Mouse (Mus musculus) regulatory T cell (primary cell): ENCODE data around the gene Adgrv1.

Source experiments
- in situ Hi-C: fragments of 300-600 bp; cut with MboI, MseI; formaldehyde crosslinking; loops from one replicate; pipeline ENCODE4 v1.15.1; 2025; ENCODE audit warnings: high pct_unique_total_duplicates

Gene Adgrv1

DNA sequence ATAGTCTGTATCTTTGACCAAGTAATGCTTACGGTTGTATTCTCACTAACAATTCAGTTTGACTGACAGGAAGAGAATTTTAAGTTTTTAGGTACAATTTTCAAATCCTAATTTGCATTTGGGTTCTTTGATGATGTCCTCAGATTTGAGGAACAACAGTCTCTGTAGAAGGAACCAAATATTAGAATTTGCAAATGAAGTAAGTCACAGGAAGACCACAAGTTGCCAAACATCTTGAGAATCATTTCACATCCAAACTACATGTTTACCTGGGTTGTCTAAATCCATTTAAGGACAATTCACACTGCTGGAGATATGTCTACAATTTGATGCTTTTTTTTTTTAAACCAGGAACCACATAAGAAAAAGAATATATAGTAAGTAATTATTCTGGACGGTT, 391.8 kb downstream of the Adgrv1 start:
- in situ Hi-C loops = no loop called here

DNA sequence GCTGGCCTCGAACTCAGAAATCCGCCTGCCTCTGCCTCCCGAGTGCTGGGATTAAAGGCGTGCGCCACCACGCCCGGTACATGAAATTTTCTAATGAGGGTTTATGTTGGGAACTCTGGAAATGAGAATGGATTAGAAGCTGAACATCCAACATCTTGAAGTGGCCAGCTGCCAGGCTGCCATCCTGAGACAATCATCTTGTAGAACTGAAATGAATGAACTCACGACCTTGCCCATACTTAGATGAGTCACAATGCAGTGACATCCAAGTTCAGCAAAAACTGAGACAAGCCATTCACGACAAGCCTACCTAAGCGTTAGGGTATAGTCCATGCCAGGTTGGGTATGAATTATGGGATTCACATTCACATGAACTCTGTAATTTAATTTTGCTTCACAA, 393.1 kb downstream of the Adgrv1 start:
- in situ Hi-C loops = no loop called here

DNA sequence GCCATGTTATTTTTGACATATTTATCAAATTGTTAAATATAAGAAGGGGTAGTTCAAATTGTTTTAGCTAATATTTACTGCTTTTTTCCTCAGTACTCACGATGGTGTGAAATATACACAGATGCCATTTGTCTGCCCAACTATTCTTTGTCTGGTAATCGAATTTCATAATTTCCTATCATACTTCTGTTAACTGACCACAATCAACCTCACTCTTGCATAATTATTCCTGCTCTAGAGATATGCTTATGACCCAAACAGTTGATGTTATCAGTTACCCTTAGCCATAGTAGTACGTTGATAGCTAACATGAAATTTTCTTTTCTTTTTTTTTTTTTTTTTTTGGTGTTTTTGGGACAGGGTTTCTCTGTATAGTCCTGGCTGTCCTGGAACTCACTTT, 393.5 kb downstream of the Adgrv1 start:
- in situ Hi-C loops = no loop called here

DNA sequence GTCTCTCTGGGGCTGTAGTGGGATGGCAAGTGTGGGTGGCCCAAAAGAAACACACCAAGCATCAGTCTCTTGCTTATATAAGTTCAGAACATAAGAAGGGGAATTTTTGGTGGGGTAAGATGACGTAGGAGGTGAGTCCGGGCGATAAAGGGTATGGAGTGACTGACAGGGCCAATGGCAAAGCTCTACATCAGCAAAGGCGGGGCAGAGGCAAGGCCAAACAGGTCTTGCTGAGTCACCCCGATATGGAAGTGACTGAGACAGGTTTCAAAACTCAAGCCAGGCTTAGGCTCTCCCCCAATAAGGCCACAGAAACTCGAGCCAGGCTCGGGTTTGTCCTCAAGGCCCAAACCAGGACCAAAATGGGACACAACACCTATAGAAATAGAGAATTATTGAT, 394.1 kb downstream of the Adgrv1 start:
- in situ Hi-C loops = no loop called here

DNA sequence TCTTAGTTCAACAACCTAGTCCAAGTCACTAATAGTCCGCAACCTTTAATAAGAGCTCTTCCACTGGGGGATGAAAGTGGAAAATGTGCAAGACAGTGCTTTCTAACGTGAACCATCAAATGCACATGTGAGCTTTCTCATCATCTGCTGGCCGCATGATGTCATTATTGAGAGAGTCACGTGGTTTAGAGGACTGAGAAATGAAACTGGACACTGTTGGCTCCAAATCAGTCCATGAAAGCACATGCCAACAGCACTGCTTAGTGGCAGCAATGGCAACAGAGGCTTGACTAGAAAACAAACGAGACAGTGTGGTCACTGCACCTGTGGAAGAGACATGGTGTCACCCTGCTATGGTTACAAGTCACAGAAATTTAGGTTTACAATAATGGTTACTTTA, 395.0 kb downstream of the Adgrv1 start:
- in situ Hi-C loops = no loop called here

- in situ Hi-C loops = no loop called here
Measured at GRCm38 (mm10) chr13:81236758-81237395, 396.1 kb downstream of the Adgrv1 start.

GRCm38 (mm10) chr13:81234031-81234430, 398.9 kb downstream of the Adgrv1 start:
- in situ Hi-C loops = no loop called here

GRCm38 (mm10) chr13:81232839-81233238, 400.1 kb downstream of the Adgrv1 start:
- in situ Hi-C loops = no loop called here

GRCm38 (mm10) chr13:81230161-81230560, 402.8 kb downstream of the Adgrv1 start:
- in situ Hi-C loops = no loop called here

DNA sequence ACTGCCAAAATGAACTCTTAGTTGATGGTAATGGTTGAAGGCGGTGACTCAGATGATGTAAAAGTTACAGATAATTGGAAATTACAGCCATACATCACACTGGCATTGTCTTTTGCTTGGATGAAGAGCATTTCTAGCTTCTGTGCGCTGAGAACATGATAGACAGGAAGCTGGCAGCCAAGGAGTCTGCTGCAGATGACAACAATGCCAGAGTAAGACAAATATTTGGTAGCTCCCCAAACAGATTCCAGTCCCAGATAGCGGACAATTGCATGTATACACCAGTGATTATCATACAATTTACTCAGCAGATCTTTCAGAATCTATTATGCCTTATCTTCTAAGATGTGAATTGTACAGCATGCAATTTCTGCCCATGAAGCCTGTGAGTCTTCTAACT, 409.2 kb downstream of the Adgrv1 start:
- in situ Hi-C loops = no loop called here

- in situ Hi-C loops = no loop called here
Measured at GRCm38 (mm10) chr13:81222377-81222776, 410.6 kb downstream of the Adgrv1 start.

DNA sequence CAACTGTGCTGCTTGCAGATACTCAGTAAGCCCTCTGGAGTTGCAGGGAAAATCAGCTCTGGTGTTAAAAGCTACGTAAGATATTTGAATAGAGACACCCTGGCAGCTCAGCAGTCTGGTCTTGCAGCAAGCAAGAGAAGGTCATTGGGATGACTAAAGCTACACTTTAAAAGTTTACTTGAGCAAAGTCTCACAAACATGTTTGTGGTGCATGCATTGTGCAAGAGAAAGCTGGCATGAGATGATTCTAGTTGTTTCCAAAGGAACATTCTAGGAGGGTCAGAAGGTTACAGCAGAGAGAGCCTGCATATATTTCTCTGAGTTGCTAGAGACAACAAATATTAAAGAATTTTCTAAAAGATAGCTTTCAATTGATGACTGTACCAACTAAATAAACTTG, 421.5 kb downstream of the Adgrv1 start:
- in situ Hi-C loops = no loop called here

DNA sequence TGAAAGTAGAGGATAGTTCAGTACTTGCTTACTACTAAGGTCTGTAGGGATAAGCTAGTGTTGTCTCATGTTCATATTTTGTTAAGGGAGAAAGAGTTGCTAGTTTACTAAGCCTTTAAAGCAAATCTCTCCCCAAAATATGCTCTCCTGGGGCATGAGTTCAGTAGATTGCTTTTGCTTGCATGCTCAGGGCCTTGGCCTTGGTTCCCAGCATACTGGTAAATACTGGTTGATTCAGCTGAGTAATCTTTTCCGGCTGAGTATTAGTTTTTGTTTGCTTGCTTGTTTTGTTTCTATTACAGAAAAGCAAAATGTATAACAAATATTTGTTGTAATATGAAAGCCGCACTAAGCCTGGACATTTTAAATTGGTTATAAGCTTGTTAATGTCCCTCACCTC, 422.4 kb downstream of the Adgrv1 start:
- in situ Hi-C loops = no loop called here

DNA sequence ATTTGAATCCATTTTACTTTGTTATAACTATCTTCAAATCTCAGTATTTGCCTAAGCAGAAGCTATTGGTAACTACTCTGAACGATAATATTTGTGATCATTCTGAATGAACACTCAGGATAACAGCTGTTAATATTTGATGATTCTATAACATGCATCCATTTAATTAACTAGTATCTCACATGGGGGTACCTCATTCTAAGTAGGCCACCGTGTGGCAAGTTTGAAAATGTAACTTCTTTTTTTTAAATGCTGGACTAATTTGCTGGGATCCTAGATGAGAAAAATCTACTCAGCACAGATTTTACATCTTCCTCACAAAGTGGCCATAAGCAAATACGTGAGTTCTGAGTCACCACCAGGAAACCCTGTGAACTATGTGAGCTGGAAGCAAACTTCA, 423.1 kb downstream of the Adgrv1 start:
- in situ Hi-C loops = no loop called here

DNA sequence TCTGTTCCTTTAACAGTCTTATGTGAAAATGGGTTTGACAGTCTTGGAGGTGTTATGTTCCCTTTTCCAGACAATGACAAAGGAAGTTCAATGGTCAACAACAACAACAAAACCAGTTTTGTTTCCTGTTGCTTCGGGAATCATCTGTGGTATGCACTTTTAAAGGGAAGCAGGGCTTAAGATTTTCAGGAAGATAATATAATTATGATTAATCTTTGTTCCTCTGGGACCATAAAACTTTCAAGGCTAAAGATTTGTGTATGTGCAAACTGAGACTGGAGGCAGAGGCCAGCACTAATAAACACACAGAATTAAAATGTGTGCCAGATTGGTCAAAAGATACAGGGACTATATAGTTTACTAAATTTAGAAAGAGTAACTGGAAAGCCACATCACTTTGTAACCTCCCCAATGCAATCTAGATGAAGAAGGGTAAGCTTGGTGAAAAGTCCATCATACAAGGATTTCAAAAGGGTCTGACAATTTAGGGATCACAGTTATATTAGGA, 424.8 kb downstream of the Adgrv1 start:
- in situ Hi-C loops = no loop called here

DNA sequence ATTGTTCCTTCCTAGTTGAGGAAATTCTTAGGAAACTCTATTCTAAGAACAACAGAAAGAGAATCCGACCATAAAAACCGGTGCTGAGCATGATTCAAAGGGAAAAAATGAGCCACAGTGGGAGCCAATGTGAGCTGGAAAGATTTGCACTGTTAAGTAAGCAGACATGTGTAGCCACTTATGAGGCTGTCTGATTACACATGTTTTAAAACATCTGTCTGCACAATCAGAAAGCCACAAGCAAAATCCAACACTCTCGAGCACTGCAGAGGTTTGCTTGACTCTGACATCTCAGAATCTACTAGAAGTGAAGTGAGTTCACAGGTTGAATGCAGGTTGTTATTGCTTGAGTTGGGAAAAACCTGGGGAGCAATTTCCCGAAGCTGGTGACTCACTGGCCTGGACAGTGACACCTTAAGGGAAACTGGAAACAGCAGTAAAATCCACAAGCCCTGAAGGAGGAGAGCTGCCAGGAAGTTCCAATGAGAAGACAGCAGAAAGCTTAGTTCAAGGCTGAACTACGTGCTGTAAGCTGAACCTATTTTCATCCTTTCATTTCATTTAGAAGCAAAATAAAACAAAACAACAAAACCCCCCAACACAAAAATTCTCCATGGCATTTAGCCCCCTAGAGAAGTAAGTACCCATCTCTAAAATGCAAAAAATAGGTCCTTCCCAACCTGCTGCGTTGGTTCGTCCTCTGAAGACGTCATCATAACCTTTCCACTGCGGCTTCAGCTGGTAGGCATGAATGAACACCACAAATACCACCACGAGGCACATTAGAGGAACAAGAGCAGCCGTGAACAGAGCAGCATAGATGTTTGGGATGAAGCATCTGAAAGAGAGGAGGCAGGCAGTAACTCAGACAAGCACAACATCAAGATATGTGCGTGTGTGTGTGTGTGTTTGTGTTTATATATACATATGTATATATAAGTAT, 450.7 kb downstream of the Adgrv1 start:
- in situ Hi-C loops = no loop called here

DNA sequence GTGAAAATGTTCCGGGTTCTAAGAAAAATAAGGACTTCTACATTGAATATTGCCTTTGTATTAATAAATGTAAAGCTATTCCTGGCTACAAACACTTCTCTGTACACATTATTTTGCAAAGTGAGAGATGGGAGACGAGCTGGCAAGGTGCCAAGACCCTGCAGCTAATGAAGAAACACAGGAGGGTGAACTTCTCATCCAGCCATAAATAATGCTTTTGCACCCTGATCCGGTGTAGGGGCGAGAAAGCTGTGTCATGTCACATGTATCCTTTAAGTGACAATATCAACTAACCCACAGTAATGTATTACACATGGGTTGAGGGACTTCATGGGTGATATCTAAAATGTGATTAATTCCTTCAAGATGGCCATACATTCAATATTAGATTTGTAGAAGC, 451.5 kb downstream of the Adgrv1 start:
- in situ Hi-C loops = no loop called here

DNA sequence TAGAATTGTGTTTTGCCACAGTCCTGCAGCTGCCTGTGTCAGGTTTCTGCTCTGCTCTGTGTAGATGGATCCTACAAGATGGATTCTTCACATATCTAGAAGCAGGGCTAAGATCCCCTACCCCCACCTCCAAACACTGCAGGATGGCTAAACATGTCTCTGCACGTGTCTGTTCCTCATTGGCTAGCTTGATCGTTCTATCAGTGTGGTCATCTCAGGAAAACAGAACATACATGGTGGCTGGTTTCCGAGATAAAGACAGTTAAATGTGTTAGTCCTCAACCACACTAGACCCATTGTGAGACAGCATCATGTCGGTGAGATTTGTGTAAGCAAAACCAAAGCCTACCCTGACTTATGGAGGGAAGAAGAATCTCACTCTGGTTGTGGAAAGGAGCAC, 456.1 kb downstream of the Adgrv1 start:
- in situ Hi-C loops = no loop called here

DNA sequence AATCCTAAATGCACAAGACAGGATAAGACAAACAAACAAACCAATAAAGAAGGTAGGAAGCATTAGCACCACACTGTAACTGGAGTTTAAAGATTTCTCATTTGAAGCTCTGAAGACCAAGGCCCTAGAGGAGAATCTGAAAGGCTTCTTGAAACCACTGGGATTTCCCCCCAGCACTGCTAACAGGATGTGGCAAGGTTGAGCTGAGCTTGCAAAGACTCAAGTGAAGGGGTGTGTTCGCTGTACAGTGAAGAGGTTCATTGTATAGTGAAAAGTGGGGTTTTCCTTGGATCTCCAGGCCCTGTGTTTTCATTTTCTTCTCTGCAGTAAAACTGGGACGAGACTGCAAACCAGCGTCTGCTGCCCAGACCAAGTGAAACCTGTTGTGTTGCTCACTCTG, 456.9 kb downstream of the Adgrv1 start:
- in situ Hi-C loops = no loop called here

DNA sequence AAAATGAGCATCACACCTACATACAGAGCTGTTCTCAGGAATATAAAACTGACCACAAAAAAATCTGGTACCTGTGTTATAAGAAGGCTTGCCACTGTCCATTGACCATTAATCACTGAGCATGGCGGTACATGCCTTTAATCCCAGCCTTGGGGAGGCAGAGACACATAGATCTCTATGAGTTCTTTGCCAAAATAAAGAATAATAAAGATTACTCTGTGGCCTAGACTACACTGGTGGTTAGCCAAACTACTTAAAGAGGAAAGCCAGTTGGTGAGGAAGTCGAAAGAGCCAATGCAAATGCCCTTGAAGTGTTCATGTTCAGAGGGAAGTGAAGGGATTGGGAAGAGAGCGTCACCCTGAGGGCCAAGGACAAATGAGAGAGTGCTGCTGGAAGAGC, 461.8 kb downstream of the Adgrv1 start:
- in situ Hi-C loops = loop anchor here (5.0 kb wide), 1 partner anchor 606 kb away; no protein-coding TSS in a partner anchor

- in situ Hi-C loops = loop anchor here (5.0 kb wide), 1 partner anchor 275 kb away; no protein-coding TSS in a partner anchor
Measured at GRCm38 (mm10) chr13:81167450-81167849, 465.5 kb downstream of the Adgrv1 start.

GRCm38 (mm10) chr13:81159808-81160207, 473.1 kb downstream of the Adgrv1 start:
- in situ Hi-C loops = no loop called here

DNA sequence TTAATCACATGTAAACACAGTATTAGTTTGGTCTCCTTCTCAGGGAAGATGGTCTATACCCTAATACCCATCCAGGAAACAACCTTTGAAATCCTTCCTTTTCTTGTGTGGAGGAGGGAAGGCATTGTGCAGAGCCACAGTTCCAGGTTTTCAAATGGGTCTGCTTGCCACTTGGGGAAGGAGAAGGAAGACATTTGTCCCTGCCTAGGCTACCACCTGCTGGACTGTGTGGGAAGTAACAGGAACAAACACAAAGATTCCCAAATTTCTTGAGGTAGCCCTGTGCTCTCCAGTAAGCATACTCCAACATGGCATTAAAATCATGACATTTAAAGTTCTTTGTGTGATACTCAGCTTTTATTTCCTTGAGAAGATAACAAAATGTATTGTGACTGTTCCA, 477.6 kb downstream of the Adgrv1 start:
- in situ Hi-C loops = no loop called here
